Mouse (Mus musculus) kidney, postnatal 4 days (tissue): Measurements from ENCODE around the gene Gm281.
"Not testable (repeated sequence)": the region's sequence is repeated elsewhere in the genome, so short reads cannot be mapped to it uniquely, and the experiment has no call there.

Source experiments
- DNase-seq, 2 experiments: peaks; one replicate each; pipeline ENCODE4 v3.0.0; 2021; ENCODE audit warnings: mixed read lengths in 2 of 2

Gene Gm281

DNA sequence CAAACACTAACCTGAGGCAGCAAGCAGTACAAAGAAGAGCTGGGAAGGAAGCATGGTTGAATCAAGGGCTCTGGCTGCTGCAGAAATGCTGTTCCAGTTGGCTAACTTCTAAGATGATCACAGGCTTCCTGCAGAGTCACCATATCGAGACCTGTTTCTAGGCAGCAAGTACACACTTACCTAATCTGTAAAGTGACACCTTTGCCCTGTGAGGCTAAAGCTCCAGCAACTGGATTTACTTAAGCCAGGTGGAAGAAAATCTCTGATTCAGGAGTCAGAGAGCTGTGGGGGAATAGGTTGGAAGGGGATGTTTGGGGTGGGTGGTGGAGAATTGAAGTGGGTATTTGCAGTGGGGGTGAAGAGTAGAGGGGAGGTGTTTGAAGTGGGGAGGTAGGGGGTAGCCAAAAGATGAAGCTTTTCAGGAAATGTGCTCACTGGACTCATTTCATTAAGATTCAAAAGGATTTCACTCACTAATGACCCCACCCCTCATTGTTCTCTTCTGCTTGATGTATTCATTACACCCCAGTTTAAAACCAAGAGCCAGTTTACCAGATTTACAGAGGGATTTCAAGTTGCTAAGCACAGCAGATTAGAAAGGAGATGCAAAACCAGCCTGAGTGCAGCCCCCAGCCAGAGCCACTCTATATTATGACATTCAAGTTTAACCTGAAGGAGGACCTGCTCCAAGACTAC, at the start of gene Gm281:
TSS of gene Gm281 (minus strand) at position 92 of the 696 bp plus-strand sequence.
- DNase-seq, result no peak

DNA sequence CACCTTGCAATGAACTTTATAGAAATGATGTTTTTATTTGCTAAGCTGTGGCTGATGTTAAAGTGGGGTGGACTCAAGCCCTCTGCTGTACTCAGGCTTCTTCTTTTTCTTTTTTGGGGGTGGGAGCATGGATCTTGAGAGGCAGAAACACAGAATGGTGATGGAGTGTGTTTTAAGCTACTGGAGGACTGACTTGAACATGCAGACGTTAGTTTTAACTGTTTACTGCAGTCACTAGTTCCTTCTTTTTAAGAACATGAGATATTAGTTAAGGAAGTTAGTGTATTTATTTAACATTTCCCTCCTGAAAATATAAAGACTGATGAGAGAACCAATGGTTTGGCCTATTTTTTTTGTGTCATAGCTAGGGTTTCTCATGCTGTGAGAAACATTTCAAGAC, 49.2 kb upstream of the Gm281 start:
- no peak for DNase-seq

DNA sequence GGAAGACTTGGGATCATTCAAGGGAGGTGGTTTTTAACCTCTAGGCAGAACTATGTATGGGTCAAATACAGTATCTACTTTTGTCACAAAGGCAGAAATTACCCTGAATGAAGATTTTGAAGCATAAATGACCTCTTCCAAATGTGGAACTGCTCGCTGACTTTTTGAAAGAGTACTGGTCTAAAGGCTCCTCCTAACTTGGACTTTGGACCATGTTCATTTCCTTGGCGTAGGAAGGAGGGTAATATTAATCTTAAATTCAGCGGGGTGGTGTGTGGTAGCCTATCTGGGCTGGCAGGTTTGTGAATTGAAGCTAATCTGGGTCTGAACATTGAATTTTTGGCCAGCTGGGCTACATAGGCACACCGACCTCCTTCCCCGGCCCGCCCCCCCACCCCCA, 48.2 kb upstream of the Gm281 start:
- DNase-seq, result no peak

DNA sequence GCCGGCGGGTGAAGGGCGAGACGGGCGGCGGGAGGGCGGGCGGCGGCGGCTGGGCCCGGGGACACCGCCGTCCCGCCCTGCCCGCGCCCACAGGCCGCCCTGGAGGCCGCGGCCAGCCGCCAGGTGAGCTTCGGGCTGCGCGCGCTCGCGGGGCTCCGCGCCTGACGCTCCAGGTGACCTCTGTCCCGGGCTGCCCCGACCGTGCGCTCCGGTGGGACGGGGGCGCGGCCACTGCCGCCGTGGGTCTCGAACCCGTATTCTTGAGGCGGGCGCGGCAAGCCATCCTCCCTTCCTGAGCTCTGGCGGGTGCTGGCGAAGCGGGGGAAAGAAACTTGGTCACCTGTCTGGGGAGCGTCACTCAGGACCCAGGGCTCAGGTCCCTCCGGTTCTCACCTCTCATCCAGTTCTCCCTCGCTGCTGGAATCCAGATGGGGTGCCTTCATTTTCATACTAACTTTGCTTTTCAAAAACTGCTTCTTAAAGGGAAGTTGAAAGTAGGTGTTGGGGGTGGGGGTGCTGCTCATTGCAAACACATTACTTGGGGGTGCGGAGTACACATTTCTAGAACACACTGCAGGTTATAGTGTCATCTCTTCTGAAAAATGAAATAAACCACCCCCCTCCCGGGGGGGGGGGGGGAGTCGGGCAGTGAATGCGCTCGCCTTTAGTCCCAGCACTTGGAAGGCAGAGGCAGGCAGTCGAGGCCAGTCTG, 47.3 kb upstream of the Gm281 start, which contains the start of the genes Atxn7 and Thoc7:
TSS of gene Atxn7 (plus strand) at position 40 of the 712 bp plus-strand sequence.
TSS of gene Thoc7 (minus strand) at position 452 of the 712 bp plus-strand sequence.
- DNase-seq, result peak; percentile 63 to 74

DNA sequence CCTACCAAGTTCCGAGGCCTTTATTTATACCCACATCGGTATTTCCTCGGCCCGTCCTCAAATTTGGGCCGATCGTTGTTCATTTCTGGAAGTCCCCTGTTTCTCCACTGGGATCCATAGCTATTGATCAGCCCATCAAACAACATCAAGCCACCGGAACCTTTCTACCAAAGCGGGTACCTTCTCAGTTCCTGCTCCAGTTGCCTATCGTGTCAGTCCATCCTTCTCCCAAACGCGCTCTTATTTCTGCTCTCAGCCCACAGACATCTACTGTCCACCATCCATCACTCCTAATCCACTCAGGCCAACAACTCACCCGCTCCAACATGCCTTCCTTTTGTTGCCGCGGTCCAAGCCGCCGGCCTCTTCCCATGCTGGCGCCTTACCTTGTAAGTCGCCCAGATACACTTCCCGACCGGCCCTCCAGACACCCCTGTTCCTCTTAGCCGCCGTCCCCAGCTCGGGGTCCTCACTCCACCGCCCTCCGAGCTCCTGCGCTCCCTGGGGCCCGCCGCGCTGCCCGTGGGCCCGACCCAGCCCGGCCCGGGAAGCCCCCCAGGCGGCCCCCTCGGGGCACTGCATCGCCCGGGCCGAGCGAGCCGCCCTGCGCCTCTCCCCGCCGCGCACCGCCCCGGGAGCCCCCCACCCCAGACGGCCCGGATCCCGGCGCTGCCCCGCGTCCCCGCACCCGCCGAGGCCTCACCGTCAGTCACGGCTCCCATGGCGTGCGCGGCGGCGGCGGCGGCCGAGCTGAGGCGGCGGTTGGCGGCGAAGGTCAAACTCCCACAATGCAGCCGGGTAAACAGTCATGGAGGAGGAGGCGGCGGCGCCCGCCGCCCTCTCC, 46.4 kb upstream of the Gm281 start:
- peak; percentile 76 to 85 for DNase-seq

DNA sequence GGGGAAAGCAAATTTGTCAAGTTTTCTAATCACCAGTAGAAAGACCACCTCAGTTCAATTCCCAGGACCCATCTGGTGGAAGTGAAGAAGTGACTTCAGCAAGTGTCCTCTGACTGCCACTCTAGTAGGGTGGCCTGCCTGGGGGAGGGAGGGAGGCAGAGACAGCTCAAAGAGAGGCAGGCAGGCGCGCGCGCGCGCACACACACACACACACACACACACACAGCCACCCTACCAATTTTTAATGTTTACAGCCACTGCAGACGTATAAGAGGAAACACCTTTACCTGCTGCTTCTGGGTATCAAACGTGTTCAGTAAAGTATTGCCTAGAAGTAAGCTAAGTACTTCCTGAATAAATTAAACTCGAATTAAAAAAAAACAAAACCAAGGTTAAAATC, 45.8 kb upstream of the Gm281 start:
- DNase-seq, result peak; percentile 49 to 63

DNA sequence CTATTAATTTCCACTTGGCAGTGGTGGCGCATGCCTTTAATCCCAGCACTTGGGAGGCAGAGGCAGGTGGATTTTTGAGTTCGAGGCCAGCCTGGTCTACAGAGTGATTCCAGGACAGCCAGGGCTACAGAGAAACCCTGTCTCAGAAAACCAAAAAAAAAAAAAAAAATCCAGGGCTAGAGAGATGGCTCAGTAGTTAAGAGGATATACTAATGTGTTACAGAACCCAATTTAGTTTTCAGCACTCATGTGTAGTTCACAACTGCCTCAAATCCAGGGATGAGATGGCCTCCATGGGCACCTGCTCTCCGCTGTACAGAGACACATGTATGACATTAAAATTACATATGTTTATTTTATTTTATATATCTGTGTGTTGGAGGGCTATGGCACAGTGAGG, 37.9 kb upstream of the Gm281 start:
- not testable (repeated sequence) for DNase-seq

DNA sequence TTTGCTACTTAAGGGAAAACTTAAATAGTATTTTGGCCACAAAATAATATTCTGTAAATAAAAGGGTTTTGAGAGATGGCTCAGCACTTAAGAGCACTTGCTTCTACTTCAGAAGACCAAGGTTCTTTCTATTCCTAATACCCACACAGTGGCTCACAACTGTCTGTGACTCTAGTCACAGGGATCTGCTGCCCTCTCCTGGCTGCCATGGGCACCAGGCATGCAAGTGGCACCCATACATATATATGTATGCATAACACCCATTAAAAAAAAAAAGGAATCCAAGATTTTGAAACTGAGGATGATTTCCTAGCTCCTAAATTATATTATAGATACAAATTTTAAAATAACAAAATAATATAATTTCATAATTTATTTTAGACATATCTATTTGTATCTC, 36.1 kb upstream of the Gm281 start:
- DNase-seq, result peak; percentile 50 to 52

DNA sequence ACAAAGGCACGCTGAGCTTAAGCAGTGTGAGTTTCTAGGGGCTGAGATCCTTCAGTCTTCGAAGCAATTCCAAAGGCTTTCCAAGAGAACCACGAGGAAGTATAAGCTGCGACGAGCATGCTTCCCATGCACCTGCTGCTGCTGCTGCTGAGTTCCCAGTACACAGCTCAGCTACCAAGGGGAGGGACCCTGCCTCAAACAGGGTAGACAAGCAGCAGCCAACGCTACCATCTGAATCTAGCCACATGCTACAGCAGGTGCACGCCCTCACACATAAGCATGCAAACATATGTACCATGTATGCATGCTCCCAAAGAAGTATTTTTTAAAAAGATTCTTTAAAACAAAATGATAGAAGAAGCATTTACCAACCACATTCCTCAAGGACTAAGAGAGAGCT, 34.1 kb upstream of the Gm281 start:
- DNase-seq, result no peak

DNA sequence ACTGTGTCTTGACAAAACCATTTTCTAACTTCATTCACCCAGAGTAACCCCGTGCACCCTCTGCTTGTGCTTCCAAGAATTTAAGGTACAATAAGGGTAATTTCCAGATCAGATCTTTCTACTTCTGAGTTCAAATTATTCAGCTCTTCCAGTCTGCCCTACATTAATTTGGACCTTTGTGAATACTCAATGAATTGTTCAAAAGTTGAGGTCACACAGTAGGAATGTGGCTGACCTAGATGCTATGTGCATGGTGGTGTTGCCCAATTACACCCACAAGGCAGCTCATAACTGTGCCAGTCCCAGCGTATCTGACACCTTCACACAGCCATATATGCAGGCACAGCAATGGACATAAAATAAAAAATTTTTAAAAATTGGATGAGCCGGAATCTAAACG, 30.4 kb upstream of the Gm281 start:
- no peak for DNase-seq

DNA sequence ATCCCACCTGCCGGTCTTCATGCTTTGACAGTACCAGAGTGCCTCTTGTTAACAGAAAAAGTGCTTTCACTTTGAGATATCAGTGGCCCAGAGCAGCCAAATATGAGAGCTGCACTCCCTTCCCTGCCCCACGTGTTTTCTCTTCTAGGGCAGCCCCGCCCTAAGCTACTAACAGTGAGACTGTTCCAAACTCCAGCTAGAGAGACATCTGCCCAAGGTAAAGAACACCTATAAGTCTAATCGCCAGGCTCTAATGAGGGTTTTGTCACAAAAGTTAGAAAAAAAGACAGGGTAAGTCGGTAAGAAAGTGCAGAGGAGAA, 19.7 kb upstream of the Gm281 start:
- no peak for DNase-seq

DNA sequence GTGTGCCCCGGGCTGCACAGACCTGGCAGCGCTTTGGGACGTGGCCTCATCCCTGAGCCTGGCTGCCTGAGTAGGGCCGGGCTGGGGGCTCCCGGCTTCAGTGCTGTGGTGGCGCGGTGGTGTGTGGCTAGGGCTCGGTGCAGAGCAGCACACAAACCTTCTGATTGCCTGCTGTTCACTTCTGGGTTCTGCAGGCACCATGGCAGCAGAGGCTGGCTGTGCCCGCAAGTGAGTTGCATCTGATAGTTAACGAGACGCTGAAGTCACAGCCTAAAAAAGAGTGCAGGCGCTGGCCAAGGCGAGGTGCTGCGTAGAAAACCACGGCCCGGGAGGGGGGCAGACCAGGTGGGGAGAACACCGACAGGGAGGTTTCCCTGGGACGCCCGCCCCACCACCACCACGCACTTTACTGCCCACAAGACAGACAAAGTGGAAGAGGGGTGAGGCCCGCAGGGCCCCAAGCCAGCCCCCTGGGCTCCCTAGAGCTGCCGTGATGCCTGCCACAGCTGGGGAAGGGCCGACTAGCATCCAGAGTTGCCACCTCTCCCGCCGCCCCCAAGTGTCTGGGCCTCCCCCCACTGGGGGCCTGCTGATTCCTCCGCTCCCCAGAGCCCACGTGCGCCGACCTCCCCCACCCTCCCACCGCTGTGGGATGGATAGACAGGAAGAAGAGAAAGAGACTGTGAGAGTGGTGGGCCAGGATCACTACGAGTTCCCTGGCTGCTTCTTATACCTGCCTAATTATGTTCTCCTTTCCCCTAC, 19.2 kb upstream of the Gm281 start:
- no peak for DNase-seq

DNA sequence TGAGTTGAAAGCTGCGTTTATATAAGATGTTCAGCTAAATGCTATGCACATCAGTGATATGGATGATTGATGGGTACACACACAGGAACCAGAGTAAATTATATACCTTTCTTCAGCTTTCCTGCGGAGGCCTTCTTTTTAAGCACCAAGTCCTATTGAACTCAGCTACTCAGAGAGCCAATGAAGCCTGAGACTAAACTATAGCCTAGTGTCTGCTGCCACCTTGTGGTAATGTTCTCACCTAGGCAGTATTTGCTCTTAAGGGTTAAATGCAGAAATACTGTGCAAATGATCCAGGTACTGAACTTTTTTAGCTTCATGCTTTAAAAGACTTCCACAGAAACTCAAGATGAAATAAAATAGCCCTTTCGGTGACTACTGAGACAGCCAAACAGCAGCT, 3.4 kb upstream of the Gm281 start:
- peak; percentile 46 to 69 for DNase-seq

DNA sequence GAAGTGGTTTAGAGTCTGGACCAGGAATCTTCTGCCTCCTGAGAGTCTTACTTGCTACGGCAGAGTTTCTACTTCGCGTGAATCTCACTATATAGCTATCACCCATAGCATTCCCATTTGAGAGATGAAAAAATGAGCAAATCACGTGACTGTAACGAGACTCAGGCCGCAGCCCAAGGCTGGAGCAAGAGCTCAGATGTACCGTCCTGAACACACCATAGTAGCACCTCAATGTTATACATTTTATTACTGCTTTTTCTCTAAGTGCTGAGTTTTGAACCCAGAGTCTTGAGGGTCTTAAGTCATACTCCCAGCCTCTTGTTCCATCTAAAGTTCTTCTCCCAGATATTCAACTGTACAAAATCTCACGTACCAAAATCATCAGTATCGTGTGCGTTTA, 2.9 kb upstream of the Gm281 start:
- no peak for DNase-seq

DNA sequence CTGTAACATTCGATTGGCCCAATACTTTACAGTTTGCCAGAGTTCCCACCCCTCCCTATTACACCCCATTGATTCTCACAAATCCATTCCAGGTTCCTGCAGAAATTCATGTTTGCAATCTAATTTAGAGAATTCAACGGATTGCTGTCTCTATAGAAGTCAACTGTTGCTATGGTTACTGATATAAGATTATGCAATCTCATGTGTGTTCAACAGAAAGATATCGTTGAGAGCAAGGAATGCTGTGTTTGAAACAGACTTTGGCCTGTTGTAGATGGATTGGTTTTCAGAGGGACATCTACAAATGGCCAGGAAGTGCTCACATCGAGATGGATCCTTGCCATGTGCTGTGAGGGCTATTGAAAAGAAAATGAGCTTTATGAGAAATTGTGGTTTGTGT, 929 bp upstream of the Gm281 start:
- DNase-seq, result no peak

DNA sequence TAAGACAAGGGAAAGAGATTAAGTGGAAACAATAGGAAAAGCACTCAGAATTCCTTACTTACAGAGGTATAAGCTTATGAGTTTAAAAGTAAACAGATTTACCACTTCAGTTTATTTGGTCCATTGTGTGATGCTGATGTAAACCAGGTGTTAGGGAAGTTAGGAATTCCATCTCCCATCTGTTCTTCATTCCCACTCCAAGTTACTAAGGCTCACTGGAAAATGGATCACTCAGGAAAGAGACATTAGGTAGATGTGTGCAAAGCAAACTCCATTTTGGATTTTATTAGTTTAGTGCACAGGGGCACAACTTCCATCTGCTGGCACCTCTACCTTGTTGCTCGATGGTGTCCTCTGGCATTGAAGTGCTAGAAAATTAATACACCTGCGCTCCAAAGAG, 4.1 kb downstream of the Gm281 start:
- no peak for DNase-seq

DNA sequence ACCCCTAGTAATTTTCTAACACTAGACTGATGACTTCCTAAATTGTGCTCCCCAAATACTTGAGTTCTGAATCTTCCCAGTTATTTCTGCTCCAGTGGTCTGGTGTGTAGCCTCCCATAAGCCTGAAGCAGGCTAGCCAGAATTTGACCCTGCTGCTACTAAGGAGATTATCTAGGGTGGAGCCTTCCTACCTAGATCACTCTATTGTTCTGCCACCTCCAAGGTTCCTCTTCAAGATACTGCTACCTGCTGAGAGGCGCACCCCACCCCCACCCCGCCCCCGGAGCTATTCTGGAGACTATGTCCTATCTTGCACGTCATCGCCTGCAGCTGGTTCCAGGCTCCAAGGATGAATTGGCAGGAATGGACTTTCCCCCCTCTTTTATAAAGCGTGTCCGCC, 7.1 kb downstream of the Gm281 start:
- DNase-seq, result no peak

DNA sequence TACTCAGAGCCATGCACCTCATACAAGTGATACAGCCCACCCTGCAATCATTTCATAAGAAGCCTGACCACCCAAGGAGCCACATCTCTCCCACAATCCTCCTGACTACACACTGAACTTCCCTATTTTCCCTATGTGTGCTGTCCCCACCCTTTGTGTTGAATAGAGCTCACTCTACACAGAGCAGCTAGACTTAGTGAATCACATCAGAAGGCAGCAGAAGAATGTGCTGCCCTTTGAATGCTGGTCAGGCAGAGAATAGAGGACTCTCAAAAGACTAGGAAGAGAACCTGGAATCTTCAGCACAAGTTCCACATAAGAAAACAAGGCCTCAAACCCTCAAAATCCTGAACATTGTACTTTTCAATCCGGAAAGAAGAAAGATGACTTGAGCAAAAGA, 7.8 kb downstream of the Gm281 start:
- no peak for DNase-seq

DNA sequence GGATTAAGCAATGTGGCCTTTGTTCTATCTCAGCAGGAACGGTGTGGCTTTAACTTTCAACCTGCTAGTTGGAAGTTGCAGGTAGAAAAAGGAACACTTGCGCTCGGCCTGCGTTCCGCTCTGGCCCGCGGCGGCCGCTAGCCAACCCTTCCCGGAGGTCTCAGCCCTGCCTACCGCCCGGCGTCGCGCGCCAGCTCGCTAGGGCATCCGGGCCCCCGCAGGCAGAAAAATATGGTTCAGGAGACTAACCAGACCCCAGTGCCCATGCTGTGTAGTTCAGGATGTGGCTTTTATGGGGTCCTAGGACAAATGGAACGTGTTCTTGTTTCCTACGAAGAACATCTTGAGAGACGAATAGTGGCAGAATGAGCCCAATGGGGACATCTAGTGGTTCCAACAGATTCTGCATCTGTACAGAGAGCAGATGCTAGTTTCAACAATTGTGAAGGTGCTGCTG, 12.6 kb downstream of the Gm281 start:
- peak; percentile 41 to 59 for DNase-seq

DNA sequence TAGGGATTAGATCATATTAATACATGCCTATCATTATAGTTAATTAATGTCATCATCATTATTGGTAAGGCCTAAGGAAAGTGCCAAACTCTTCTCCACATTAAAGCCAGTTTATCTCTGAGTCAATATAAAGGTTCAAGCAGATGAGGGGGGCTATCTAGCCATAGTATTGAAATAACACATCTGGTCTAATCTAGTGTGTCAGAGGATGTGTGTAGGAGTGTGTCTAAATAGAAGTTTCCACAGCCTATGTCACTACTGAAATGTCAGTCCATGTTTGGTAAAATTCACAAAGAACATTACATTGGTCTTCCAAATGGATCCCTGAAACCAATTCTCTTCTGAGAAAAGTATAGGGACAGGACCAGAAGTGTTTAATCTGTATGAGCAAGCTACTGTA, 19.1 kb downstream of the Gm281 start:
- DNase-seq, result no peak

DNA sequence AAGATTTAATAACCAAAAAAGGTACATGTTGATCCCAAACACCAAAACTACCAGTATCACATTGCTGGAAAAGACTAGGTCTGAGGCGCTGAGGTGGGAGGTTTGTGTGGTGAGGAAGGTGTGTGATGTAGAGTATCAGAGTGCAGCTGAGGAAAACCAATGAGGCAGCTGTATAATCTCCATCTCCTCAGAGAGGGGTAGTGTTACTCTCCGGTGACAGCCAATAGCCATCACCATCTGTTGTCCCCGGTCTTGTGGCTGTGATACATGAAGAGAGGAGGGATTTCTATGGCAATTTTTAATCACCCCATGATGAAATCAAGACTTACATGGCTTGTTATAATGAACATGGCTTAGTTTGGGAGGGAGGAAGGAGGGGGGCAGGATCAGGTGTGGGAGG, 20.5 kb downstream of the Gm281 start:
- no peak for DNase-seq

DNA sequence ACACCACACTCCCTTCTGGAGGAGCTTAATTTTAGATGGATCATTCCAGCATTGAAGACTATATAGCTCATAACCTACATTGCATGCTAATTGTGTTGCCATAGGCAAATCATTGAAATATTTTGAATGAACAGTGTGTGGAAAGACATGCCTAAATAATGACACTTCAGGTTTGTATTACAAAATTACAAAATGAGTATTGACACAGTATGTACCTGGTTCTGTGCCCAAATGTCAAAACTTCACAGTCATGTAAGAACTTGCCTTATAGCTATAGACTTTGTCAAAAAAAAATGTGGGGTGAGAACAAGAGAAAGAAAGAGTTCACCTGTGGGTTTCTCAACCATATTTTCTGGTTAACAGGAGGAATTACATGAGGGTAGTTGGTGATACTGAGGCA, 52.9 kb downstream of the Gm281 start:
- no peak for DNase-seq
